Mouse (Mus musculus) liver, postnatal 0 days (tissue): ENCODE measurements at regions not wholly inside any gene's neighbourhood (a gene's known extent, or its start where the extent isn't known, plus 50 kb on each side); places are given as distances from the start of the nearest gene placed in this dataset.

Experiments used
- CTCF ChIP-seq: sonication (generic); IDR thresholded peaks from 2 replicates; pipeline ENCODE4 v1.5.1; 2016; ENCODE audit warnings: antibody characterized with exemption, low read depth
- EP300 ChIP-seq: IDR thresholded peaks from 2 replicates; pipeline ENCODE4 v1.6.1; 2016; ENCODE audit warnings: antibody characterized with exemption, low read depth, mild to moderate bottlenecking

DNA sequence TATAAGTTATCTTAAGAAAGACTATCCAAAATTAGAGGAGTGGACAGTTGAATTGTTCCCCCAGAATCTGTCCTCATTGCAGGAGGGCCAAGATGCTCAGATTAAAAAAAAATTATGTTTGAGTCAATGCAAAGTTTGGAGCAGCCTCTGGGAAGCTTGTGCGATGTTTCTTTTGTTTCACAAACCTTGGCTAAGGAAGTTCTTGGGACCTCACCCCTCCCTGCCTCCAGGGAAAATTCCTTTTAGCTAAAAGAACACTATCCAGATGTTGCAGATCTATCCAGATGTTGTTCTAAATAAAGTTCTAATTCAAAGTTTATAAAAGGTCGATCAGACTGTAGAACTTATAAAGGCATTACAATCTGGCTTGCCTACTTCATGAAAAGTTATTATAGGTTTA is 160.8 kb downstream of the Hira start:
- TF ChIP-seq CTCF (no peak), EP300 (no peak)
